Mouse (Mus musculus) ES-Bruce4 (cell line): ENCODE data around the gene Pax5.

Experiments used
- CTCF ChIP-seq: IDR thresholded peaks from one replicate; pipeline ENCODE4 v1.8.1; 2011; ENCODE audit warnings: low read depth, low read length
- POLR2A ChIP-seq: IDR thresholded peaks from one replicate; pipeline ENCODE4 v1.8.1; 2011; ENCODE audit warnings: low read length; ENCODE audit not compliant: insufficient read depth

DNA sequence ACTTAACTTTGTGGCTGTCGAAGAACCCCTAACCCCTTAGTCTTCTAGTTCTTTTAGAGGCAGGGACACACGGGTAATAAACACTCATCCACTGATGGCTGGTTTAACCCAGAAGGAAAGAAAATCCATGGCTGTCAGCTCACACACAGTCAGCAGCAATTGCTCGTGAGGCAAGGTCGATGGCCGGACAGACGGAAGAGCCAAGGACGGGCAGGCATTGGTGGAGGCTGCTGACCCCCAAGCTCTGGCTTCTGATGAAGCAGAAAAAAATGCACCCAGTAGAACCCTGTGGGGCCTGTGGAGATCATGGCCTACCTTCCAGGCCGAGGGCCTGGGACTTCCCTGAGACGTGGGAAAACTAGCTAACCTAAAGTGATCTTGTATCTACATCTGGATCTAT, 227.4 kb downstream of the Pax5 start:
- no peak for TF ChIP-seq CTCF
- no peak for TF ChIP-seq POLR2A
